Mouse (Mus musculus): ENCODE data around the gene Prkch.

GRCm38 (mm10) chr12:73776401-73776945 lies 191.9 kb downstream of the Prkch start:
- TF ChIP-seq CTCF (IDR thresholded peaks at IDR 0.05; ENCODE audit: low read depth, low read length) (no peak), TAL1 (conservative IDR thresholded peaks at IDR 0.05; ENCODE audit: low read depth, low read length) (no peak)
